Mouse (Mus musculus): ENCODE measurements around the gene Tysnd1.

- TF ChIP-seq EP300 (IDR thresholded peaks at IDR 0.05; ENCODE audit: low read depth) = no peak
- TF ChIP-seq CTCF (IDR thresholded peaks at IDR 0.05; ENCODE audit: low read depth) = no peak; the same call in 1 of the 2 replicates
Observed at GRCm38 (mm10) chr10:61730171-61730570, 34.9 kb downstream of the Tysnd1 start.

Data from liver, embryonic 14.5 days (tissue).